Mouse (Mus musculus): ENCODE measurements around the gene Casc4.
"Not testable (repeated sequence)": the region's sequence is repeated elsewhere in the genome, so short reads cannot be mapped to it uniquely, and the experiment has no call there.

The Casc4 gene

DNA sequence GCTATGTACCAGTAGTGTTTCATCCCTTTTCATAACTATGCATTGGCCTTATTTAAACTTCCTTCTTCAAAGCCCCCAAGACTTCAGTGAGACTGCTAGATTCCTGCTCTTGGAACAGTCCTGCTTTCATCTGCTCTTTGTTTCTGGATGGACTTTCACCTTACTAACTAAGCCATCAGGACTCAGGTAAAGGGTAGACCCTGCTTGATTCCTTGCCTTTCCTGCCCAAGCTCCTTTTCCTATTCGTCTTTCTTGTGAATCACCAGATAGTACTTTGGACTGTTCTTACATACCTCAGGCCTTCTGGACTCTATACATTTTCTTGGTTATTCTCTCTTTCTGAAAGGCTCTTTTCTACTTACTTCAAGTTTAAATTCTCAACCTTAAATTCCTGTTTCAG is 30.1 kb downstream of the Casc4 start:
- in situ Hi-C loops (cut with MboI; ENCODE audit: unreplicated experiment in 2 of 2), result no loop called here

GRCm38 (mm10) chr2:121909975-121910374 is 43.2 kb downstream of the Casc4 start:
- in situ Hi-C loops (cut with MboI; ENCODE audit: unreplicated experiment in 2 of 2), result no loop called here

- in situ Hi-C loops (cut with MboI; ENCODE audit: unreplicated experiment in 2 of 2), result no loop called here
These were observed 49.5 kb downstream of the Casc4 start for GRCm38 (mm10) chr2:121916047-121916970.

GRCm38 (mm10) chr2:121937624-121938023 is 70.9 kb downstream of the Casc4 start:
- in situ Hi-C loops (cut with MboI; ENCODE audit: unreplicated experiment in 2 of 2), result not testable (repeated sequence)

DNA sequence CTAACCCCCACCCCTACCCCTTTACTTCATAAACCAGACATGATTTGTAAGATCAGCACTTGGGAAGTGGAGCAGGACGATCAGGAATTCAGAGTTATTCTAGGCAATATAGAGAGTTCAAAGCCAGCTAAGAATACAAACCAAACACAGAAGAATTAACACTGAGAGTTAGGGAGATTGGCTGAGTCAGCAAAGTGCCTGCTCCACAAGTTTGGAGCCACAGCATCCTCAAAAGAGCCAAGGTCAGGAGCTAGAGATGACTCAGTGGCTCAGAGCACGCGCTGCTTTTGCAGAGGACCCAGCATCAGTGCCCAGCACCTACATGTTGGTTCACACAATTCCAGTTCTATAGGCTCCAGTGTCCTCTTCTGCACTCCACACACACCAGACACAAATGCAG is 76.6 kb downstream of the Casc4 start:
- in situ Hi-C loops (cut with MboI; ENCODE audit: unreplicated experiment in 2 of 2), result no loop called here

GRCm38 (mm10) chr2:121954971-121955656 is 88.3 kb downstream of the Casc4 start:
- in situ Hi-C loops (cut with MboI; ENCODE audit: unreplicated experiment in 2 of 2), result loop anchor here in 1 of 2 experiments (10.0 kb wide), 1 partner anchor 90 kb away; the partner anchor contains the start of gene Casc4

GRCm38 (mm10) chr2:121955765-121956223 is 89.0 kb downstream of the Casc4 start, which contains the start of the genes Ctdspl2 and Mageb3:
TSS of gene Ctdspl2 (plus strand) at chr2:121956001.
TSS of gene Mageb3 (minus strand) at chr2:121956092.
- in situ Hi-C loops (cut with MboI; ENCODE audit: unreplicated experiment in 2 of 2), result loop anchor here in 1 of 2 experiments (10.0 kb wide), 1 partner anchor 91 kb away; the partner anchor contains the start of gene Casc4

DNA sequence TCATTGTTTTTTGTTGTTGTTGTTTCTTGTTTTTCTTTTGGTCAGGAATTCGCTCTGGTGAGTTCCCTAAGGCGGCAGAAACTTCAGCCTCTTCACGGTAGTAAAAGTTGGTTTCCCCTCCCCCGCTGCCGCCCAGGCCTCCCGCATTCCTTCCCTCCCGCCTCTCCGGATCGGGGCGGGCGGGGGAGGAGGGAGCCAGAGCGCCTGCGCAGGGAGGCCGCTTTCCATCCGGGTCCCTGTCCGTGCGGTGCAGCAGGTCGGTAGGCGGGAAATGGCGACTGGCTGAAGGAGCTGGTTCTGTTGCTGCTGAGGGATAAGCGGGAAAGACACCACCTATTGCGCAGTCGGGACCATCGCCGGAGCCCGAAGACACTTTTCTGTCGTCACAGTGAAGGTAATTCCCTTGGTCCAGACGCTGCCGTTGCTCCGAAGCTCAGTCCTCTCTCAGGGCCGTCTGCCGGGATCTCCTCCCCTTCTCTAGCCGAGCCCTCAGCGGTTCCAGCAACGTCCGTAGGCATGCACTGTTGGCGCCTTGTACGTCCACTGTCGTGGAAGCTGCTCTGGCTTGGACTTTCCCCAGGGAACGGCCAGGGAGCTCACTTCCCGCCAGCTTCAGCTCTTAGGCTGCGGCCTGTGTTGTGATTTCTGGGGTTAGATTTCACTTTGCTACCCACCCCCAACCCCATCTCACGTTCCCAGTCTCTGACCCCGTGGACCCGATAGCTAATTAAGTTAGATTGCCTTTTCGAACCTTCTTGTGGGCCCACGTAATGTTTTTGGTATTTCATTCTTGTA is 89.7 kb downstream of the Casc4 start:
- in situ Hi-C loops (cut with MboI; ENCODE audit: unreplicated experiment in 2 of 2), result loop anchor here in 1 of 2 experiments (10.0 kb wide), 1 partner anchor 92 kb away; the partner anchor contains the start of gene Casc4

DNA sequence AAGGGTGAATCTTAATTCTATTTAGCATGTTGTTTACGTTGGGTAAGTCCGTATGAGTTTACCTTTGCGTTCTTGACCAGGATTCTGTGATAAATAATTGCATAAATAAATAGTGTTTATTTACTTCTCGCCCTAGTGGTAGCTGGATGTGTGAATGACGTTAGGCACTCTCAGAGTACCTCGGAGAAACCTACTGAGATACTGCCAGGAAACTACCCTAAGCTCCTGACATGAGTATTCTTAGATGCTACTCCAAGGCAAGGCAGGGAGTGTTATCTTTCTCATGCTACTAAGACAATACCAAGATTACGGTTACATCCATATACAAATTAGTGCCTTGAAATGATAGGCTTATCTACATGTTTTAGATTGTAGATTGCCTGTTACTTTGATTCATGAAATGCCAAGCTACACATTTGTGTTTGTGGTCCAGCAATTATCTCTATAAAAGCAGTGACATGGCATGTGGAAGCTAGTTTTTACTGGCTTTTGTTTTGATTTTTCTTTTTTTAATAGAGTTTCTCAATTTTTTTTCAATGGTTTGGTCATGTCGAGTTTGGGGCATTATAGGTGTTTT is 90.5 kb downstream of the Casc4 start:
- in situ Hi-C loops (cut with MboI; ENCODE audit: unreplicated experiment in 2 of 2), result loop anchor here in 1 of 2 experiments (10.0 kb wide), 1 partner anchor 93 kb away; the partner anchor contains the start of gene Casc4

Measured in v-Abl transformed pro-B cells (cell line).